Mouse (Mus musculus) cerebellum, postnatal 10 days (tissue): Measurements from ENCODE around the gene Snupn.
"Not testable (repeated sequence)": the region's sequence is repeated elsewhere in the genome, so short reads cannot be mapped to it uniquely, and the experiment has no call there.

Source experiments
- DNase-seq, 2 experiments: peaks; one replicate each; pipeline ENCODE4 v3.0.0; 2021; ENCODE audit warnings: mixed read lengths in 2 of 2

Snupn gene

DNA sequence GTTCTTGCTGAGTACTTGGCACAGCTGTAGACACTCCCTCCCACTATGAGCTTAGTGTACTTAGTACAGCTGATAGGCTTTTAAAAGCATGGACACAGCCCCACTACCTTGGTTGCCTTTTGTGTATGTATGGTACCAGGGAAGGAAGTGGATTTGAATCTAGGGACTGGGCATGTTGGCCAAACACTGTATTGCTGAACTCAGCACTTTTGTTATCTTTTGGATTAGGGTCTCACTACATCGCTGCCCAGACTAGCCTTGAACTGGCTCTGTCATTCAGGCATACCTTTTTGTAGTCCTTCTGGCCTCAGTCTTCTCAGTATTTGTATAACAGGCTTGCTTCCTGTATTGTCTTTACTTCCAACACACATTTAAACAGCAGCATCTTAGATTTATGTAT lies 20.1 kb upstream of the Snupn start:
- no peak for DNase-seq

DNA sequence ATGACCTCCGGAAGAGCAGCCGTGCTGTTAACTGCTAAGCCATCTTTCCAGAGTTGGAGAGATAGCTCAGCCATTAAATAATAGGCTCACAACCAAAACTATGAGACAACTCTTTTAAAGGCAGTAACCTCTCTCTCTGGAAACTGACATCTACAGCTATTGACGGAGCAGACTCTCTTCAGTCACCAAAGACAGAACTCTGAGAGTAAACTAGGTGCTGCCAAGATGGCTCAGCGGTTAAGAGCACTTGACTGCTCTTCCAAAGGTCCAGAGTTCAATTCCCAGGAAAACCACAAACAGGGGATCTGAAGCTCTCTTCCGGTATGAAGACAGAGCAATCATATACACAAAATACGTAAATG lies 13.8 kb upstream of the Snupn start:
- DNase-seq: no peak

DNA sequence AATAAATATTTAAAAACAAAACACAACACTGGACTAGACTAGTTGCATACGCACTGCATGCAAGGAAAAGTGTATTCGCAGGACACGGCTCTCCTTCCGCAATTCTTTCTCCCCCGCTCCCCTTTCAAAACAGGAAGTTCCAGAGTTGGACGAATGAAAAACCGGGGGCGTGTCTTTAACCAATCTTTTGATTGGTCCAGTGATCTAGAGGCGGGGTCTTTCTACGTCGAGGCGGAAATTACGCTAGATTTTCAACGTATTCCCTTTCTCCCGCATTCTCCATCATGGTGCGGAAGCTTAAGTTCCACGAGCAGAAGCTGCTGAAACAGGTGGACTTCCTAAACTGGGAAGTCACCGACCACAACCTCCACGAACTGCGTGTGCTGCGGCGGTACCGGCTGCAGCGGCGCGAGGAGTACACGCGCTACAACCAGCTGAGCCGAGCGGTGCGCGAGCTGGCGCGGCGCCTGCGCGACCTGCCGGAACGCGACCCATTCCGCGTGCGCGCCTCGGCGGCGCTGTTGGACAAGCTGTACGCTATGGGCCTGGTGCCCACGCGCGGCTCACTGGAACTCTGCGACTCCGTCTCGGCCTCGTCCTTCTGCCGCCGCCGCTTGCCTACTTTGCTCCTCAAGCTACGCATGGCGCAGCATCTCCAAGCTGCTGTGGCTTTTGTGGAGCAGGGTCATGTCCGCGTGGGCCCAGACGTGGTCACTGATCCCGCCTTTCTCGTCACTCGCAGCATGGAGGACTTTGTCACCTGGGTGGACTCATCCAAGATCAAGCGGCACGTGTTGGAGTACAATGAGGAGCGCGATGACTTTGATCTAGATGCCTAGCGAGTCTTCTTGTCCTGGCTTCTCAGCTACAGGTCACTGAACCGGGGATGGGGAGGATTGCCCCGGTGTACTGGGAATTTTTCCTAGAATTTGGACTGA lies 13.2 kb upstream of the Snupn start, which contains the start of gene Imp3:
Gene Imp3, plus strand, starts transcription at position 253 of the 938 bp plus-strand sequence.
- DNase-seq: peak; percentile 94 to 96

DNA sequence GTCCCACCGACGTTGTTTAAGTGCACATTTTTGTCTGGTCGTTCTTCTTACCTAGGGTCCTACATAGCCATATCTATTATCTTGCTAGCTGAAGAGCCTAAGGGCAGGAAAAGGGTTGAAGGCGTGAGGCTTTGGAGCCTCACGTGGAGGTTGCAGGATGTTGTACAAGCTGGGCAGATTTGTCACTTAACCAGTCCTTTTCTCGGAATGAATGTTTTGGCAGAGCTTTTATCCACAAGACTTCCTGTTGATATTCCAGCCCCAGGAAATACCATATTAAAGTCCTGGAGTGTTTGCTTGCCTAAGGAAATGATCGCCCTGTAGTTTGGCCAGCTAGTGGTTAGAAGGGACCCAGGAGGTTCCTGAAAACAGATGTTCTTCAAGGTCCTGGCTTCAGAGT lies 12.3 kb upstream of the Snupn start:
- peak in 1 of 2 experiments; percentile 25 for DNase-seq

DNA sequence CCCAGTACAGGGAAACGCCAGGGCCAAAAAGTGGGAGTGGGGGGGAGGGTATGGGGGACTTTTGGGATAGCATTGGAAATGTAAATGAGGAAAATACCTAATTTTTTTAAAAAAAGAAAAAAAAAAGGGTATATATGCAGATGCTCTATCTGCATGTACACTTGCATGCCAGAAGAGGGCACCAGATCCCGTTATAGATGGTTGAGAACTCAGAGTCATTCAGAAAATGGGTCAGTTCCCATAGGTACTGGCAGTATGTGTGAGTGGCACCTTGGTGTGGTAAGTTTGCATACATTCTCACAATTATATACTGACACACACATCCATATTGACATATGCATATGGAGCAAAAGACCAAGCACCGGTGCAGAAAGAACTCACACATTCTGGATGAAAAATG lies 3.2 kb upstream of the Snupn start:
- peak; percentile 75 to 78 for DNase-seq

DNA sequence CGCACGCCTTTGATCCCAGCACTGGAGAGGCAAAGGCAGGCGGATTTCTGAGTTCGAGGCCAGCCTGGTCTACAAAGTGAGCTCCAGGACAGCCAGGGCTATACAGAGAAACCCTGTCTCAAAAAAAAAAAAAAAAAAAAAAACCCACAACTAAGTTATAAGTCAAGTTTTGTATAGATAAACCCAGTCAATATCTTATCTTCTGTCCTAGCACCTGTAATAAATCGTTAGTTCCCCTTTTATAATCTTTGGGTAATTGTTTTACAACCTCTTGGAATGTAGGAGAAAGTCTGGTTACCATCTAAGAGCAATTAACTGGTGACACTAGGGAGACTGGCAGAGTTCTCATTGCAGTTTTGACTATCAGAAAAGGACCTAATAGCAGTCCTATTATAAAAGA lies 2.0 kb upstream of the Snupn start:
- DNase-seq: not testable (repeated sequence)

DNA sequence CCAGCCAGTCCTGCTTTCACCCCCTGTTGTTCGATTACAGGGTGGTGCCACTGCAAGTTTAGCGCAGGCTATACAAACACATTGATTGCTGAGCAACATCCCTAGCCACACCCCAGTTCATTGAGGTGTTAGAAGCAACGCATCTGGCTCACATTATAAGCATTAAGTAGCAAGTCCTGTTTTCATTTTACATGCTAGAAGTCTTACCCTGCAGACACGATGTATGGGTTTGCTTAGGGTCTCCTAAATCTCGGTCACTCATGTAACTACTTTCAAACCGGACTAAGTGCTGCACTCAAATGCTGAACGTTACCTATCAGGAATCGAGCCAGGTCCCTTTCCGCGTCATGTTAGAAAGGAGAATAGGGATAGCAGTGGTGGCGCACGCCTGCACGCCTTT lies 911 bp upstream of the Snupn start:
- DNase-seq: peak; percentile 16 to 31

DNA sequence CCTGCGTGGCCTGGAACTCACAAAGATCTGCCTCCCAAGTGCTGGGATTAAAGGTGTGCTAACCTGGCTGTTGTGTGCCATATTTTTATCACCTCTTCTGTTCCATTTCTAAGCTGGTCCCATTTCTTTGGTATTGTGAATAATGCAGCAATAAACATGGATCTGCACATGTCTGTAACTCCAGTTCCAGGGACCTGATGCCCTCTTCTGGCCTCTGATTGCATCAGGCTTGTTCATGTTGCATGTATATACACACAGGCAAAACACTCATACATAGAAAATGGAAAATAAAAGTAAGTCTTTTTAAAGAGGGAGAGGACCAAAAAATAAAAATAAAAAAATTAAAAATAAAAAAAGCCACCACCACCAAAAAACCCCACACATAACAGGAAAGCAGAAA lies 2.9 kb downstream of the Snupn start:
- DNase-seq: no peak

DNA sequence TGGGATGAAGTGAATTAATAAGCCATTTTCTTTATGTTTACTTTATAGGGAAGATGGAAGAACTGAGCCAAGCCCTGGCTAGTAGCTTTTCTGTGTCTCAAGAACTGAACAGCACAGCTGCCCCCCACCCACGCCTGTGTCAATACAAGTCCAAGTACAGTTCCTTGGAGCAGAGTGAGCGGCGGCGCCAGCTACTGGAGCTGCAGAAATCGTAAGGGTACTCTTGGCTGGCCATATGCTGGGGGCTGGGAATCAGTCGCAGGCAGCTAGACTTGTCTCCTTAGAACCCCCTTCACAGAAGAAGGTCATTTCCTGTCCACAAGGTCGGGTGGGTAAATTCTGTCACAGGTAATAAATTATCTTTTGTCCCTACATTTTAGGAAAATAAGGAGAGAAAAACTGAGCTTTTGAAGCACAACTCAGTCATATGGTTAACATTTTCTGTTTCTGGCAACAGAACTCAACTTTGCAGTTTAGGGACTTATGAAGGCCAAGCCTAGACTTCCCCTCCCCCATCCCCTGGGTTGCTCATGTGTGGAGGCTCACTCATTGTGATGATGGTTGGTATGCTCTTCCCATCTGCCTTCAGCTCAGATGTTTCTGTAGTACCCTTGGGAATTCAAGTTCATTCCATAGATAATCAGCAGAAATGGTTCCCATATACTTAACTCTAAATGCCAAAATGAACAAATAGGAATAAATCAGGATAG lies 6.4 kb downstream of the Snupn start:
- no peak for DNase-seq

DNA sequence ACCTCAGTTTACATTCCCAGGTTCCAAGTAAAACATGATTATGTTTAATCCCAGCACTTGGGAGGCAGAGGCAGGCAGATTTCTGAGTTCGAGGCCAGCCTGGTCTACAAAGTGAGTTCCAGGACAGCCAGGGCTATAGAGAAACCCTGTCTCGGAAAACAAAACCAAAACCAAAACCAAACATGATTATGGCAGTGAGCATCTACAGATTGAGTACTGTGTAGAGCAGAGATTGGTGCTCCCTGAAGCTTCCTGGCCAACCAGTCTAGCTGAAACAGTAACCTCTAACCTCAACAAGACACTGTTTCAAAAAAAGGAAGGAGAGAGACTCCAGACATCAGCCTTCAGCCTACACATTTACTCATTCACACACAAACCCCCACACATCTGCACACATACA lies 8.0 kb downstream of the Snupn start:
- DNase-seq: no peak

DNA sequence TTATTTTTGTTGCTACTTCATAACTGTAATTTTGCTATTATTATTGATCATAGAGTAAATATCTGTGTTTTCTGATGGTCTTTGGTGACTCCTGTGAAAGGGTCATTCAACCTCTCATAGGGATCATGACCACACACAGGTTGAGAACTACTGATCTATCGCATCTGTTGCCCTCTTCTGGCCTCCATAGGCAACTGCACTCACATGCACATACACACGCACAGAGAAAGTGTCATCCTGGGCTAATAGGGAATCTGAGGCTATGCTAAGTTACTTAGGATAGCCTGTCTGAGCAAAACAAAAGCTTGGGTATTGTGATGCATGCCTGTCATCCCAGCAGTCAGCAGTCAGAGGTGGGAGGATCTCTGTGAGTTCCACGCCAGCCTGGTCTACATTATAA lies 10.9 kb downstream of the Snupn start:
- DNase-seq: no peak

DNA sequence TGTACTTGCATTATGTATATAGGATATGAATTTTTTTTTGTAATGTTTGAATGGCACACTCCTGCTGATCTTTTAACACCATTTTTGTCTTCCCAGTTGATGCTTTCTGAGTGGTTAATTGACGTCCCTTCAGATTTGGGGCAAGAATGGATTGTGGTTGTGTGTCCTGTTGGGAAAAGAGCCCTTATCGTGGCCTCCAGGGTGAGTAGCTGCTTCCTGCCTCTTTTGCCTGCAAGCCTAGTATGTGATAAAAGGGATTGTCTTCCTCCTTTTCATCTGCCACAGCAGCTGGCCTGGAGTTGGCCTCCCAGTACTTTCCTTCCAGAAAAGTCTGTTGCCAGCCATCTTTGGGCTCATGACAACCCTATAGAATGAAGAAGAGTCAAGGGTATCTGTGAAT lies 19.5 kb downstream of the Snupn start:
- no peak for DNase-seq

DNA sequence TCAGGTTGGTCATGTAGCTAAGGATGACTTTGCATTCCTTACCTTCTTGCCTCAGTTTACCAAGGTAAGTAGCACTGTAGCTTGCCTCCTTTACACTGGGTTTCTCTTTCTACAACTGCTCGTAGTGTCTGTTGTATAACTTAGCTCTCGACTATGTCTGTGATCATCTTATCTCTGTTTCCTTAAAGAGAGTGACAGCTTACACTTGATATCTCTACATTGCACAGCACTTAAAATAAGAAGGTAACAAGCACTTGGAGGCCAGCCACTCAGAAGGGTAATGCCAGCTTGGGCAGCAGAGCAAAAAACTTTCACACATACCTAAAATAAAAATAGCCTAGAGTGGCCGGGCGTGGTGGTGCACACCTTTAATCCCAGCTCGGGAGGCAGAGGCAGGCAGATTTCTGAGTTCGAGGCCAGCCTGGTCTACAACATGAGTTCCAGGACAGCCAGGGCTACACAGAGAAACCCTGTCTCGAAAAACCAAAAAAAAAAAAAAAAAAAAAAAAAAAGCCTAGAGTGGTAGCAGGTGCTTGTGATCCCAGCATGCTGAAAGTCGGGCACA lies 23.4 kb downstream of the Snupn start:
- no peak for DNase-seq

DNA sequence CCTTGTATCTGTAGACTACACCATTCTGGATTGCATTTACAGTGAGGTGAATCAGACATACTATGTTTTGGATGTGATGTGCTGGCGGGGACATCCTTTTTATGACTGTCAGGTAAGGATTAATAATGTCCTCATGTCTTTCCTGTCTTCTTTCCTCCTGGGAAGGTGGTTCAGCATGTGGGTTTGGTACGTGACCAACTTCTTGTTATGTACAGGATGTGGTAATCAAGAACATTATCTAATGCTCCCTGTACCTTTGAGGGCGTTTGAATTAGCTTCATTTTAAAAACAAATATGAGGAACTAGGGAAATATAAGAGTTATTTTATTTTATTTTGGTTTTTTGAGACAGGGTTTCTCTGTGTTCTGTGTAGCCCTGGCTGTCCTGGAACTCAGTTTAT lies 24.5 kb downstream of the Snupn start:
- no peak for DNase-seq

DNA sequence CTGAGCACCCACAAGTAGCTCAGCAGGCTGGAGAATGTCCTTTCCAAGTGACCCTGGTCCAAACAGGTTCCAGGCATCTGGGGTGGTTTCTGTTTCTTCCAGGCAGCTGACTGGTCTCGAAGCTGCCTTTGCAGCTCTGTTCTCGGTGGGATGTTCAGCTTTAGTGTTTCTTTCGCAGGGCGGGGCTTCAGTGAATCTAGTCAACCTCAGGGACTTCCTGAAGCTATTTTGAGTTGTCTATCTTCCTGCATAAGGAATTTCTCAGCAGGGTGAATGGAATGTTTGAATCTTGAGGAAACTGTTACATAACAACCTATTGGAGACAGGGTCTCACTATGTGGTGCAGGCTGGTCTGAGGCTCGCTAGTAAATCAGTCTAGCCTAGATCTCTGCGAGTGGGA lies 29.5 kb downstream of the Snupn start:
- DNase-seq: no peak

DNA sequence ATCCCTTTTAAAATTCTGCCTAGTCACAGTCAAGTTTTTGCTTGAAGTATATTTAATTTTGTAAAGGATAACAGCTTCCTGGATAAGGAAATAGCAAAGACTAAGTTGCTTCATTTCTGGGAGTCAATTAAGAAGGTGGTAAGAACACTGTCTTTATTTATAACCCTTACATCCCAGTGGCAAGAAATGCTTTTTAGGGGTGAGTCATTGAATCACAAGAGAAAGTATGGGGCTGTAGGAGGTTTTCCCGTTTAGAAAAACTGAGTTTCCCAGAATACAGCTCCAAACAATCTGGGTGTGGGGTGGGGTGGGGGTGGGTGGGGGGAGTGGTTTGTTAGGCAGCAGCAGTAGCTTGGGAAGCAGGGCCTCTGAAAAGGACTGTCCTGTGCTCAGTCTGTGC lies 30.8 kb downstream of the Snupn start:
- no peak for DNase-seq

DNA sequence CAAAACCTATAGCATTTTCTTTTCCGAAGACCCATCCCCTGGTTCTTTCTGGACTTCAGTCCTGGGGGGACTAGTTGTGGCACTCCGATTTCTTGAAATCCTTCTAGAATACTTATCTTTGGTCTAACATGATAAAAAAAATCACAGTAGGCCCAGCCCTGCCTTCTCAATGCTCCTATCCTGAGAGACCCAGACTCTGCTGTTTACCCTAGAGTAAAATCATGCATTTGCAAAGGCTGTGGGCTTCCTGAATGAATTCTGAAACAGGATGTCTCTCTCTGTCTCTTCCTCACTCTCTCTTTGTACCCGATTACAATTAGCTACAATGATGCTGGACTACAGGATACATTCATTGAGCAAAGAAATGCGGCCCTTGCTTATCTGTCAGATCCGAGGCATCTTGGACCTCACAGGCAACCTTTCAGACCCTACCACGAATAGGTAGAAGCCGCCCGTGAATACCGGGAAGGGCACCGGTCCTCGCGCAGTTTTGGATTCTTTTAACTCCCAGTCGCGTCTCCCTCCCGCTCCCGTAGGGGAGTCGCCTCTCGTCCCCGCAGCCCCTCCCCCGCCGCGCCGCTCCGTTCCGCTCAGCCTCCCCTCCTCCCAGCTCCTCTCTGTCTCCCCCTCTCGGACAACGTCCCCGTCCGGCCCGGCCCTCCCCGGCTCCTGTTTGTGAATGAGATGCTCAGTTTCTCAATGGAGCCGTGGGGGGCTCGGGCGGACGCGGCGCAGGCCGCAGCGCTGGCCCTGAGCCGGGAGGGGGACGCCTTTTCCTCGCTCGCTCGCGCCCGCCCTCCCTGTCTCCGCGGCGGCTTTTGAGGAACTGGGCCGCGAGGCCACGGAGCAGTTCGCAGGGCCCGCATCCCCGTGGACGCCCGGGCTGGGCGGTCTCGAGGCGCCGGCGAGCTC lies 43.9 kb downstream of the Snupn start, which contains the start of gene Ptpn9:
Gene Ptpn9, plus strand, starts transcription at position 638 of the 912 bp plus-strand sequence.
- DNase-seq: peak; percentile 98

DNA sequence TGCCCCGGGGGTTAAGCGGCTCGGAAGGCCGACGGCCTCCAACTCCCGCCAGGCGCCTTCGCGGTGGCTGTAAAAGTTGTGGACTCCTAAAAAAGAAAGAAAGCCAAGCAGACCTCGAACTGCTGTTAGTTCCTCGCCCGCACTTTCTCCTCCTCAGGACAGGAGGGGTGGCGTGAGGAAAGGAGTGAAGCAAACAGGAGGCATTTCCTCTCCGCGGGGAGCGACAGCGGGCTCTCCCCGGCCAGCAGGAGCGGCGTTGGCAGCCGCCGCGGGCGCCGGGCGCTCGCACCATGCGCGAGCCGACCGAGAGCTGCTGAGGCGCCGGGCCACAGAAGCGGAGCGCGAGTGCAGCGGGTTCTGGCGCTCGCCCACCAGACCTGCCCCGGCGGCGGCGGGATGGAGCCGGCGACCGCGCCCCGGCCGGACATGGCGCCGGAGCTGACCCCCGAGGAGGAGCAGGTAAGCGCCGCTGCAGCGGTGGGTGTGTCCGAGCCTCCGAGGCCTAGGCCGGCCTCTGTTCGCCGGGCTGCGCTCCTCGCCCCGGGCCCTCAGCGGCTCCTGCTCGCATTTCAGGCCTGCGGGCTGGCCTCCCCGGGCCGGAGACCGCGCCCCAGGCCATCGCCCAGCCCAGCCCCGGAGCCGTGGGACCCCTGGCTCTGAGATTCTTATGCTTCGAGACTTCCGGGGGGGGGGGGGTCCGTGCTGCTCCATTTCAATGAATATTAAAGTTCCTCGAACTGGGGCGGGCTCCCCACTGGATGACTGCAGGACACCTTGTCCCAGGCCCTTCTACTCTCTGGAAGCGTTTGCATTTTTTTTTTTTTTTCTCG lies 44.7 kb downstream of the Snupn start:
- peak; percentile 72 to 73 for DNase-seq

DNA sequence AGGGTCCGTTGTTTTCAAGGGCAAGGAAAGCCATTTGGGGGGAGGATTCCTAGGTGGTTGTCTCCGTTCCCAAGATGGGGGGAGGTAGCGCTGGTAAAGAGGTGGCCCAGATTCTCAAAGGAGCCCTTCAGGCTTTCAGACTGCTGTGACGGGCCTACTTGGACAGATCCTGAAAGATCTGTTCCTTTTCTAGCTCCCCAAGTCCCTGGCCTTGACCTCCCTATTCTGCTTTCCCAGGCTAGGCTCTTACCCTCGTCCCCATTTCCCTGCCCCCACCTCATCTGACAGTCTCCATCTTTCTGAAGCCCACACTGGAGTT lies 45.3 kb downstream of the Snupn start:
- DNase-seq: peak; percentile 57

DNA sequence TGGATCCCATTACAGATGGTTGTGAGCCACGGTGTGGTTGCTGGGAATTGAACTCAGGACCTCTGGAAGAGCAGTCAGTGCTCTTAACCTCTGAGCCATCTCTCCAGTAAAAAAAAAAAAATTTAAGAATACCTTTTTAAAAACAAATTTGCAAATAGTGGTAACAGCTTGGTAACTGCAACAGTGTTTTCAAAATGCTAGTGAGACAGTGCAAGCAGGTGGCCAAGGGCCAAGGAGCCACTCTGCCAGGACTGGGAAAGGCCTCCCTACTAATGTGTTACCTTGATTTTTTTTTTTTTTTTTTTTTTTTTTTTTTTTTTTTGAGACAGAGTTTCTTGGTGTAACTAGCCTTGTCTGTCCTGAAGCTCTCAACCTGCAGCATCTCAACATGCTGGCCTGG lies 46.5 kb downstream of the Snupn start:
- peak; percentile 49 to 59 for DNase-seq

DNA sequence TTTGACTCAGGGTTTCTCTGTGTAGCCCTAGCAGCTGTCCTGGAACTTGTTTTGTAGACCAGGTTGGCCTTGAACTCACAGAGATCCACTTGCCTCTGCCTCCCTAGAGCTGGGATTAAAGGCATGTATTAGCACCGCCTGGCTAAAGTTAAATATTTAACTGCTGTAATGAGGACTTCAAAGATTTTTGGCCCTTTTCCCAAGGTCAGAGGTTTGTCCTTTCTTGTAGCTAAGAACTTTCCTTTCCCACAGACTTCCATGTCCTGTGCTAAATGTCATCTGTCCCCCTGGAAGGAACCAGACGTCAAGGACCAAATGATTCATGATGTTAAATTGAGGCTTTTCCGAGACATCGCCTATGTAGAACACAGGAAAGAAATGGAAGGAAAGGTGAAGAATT lies 52.3 kb downstream of the Snupn start:
- no peak for DNase-seq

DNA sequence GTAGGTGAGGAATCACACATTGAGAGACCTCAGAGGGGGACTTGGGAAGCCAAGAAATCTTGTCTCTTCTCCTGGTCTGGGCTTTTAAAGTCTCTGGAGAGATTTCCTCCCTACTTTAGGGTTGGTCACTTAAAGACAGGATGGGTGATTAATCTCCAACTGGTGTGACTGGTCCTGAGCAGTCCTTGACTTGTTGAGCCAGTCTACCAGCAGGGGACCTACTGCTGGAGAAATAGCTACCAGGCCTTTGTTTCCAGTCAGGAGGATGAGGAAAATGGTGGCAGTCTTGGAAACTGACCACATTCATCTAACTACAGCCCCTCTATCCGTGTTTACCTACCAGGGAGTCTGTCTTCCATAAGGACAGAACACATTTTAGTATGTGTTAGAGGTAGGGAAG lies 61.7 kb downstream of the Snupn start:
- DNase-seq: no peak
